Mouse (Mus musculus): ENCODE data around the gene Gak.
A peak's percentile ranks its signal among the peaks of the same experiment; 100 is the strongest.

The Gak gene

DNA sequence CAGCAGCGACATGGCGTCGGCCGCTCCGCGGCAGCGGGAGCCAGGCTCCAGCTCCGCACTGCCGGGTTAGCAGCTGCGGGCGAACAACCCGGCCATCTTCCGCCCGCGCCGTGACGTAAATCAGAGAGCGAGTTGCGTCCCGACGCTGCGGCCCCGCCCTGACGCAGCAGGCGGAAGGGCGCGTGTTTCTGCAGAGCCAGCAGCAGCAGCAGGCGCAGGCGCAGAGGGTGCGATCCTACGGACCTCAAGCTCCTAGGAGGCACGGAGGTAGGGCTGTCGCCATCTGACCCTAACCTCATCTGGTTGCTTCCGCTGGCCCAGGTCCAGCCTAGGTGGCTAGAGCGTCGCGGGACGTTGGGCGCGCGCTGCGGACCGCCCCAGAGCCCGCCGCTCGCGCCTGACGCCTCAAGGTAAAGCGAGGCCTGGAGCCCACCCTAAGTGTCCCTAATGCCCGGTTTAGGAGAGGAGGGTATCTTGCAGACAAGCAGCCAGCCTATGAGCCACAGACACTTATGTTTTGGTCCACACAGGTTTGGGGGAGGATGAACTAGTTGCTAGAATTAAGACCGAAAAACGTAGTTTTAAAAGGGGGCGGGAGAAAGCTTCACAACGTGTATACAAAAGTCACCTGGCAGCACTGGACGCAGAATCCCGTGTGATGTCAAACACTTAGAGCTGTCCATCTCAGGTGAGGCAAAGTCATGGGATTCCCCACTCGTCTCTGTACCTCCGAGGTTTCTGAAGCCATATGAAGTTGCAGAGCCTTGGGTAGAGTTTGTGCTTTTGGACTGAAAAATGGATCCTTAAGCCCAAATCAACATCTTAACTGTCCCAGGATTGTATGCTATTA, at the start of gene Gak, which contains the start of gene Tmem175:
Gene Gak, minus strand, starts transcription at position 122 of the 850 bp plus-strand sequence.
Gene Tmem175, plus strand, starts transcription at position 137 of the 850 bp plus-strand sequence.
- peak; percentile 91 to 92 for DNase-seq

GRCm38 (mm10) chr5:108678296-108678854, 48.8 kb upstream of the Gak start:
- DNase-seq, result peak; percentile 68 to 73

DNA sequence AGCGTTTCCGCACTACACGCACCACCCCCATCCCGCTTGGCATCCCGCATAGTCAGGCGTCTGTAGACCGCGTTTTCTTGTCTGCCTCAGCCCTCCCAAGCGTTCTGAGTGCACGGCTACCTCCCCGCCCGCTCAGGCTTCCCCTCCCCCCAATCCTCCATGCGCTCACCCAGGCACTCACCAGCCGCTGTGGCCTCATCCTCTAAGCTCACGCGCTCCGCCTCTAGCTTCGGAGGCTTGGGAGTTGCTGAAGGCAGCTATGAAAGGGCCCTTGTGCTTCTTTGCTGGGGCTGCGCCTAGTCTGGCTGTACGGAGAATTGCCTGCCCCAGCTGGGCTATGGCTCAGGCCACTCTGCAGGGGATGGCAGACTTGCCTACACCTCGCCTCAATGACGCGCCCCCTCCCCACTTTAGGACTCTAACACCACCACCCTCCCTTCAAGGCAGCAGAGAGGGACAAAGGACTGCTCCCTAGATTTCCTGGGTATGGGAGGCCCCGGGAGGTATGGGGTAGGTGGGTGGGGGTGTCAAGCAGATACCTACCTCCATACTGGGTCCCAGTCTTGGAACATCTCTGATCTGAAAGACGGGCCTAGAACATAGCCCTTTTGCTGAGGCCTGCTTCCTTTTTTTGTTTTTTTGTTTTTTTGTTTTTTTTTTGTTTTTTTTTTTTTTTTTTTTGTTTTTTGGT, 48.2 kb upstream of the Gak start:
- DNase-seq, result no peak

- DNase-seq, result no peak
These were observed 47.4 kb upstream of the Gak start for GRCm38 (mm10) chr5:108676772-108677498.

- DNase-seq, result peak; percentile 83 to 90
These were observed 45.8 kb upstream of the Gak start, which contains the start of gene Slc26a1 for GRCm38 (mm10) chr5:108675251-108675816. Slc26a1 (minus strand) TSS chr5:108675569.

- peak; percentile 86 to 87 for DNase-seq
These were observed 45.1 kb upstream of the Gak start for GRCm38 (mm10) chr5:108674624-108675023.

- no peak for DNase-seq
These were observed 42.2 kb upstream of the Gak start for GRCm38 (mm10) chr5:108671757-108672156.

DNA sequence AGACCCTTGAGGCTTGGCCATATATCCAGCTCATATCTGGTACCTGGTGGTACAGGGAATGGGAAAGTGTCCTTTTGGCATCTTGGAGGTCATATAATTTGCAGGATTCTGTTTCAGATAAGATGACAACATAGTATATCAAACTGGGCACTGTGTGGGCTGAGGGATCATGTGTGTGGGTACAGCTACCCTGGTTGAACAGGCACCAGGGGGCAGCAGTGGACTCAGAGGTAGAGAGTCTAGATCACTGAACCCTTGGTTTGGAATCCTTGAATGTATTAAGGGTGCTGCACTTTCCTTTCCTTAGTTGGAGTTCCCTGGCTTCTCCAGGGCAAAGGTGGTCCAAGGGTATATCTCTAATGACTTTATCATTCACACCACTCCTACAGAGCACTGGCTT, 41.2 kb upstream of the Gak start:
- peak; percentile 57 to 73 for DNase-seq

GRCm38 (mm10) chr5:108669986-108670385, 40.4 kb upstream of the Gak start:
- DNase-seq, result peak in 1 of 2 experiments; percentile 25

DNA sequence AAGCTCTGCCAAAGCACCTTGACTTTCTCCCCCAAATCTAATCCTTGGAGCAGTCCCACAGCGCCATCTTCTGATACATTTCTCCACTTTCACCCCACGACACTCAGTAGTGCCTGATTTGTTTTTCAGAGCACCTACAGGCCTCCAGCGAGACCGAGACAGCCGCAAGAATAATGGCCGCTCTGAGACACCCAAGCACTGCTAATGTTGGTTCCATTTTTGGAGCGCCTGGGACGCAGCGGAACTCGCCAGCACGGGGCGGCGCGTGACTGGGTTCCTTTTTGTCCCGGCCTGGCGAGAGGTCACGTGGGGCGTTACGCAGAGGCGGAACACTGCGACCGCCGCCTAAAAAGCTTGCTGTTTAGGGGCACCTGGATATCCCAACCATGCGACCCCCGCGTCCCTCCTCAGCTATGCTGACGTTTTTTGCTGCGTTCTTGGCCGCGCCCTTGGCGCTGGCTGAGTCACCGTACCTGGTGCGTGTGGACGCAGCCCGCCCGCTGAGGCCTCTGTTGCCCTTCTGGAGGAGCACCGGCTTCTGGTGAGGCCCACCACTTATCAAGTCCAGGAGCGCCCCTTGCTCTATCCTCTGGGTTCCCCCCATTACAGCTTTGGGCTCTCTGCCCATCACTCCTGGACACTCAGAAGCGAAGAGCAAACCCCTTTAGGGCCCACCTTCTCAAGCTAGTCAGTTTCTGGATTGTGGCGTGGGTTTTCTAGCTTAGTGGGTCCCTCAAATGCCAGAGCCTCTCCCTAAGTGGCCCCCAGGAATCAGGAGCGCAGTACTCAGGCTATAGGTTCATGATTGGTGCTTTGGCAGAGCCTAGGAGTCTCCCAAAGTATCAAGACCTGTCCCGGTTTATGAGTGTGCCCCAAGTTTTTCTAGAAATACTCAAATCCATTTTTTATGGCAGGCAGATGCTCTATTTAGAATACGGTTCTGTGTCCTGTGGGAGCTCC, 39.7 kb upstream of the Gak start, which contains the start of gene Dgkq:
Gene Dgkq, minus strand, starts transcription at position 696 of the 960 bp plus-strand sequence.
- DNase-seq, result peak; percentile 88 to 92

DNA sequence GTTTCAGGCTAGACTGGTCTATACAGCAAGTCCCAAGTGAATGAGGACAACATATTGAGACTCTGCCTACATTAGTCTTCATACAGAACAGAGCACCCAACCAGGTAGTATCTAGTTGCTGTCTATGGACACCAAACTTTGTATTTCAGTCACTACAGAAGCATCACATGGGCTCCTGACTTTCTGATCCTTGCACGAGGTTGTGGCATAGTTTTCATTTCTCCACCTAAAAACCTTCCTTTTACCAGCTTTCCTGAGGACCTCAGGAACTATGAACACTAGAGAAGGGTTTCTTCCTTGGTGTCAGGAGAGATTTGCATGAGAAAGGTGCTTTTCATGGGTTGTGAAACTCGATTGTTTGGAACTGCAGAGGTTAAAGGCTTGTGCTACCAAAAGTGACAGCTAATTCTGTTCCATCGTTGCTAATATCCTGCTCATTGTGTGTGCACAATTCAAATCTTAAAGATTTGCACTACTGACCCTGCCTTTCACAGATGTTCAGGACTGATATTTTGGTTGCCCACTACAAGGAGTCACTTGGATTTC, 38.9 kb upstream of the Gak start:
- DNase-seq, result no peak

- no peak for DNase-seq
These were observed 37.8 kb upstream of the Gak start for GRCm38 (mm10) chr5:108667370-108667769.

DNA sequence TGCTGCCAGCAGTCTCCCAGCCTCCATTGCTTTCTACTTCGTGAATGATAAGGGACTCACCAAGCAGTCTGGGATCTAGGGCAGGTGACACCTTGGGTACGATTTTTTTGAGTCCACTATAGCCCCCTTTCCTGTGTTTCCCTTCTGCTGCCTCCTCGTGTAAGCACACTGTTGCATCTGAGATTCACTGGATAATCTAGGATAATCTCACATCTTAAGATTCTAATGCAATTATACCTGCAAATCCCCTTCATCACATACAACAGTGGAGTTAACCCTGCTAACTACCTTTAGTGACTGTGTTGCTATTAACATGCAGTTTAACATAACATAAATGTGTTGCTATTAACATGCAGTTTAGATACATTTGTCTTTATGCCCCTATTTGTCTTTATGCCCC, 35.5 kb upstream of the Gak start:
- DNase-seq, result no peak

DNA sequence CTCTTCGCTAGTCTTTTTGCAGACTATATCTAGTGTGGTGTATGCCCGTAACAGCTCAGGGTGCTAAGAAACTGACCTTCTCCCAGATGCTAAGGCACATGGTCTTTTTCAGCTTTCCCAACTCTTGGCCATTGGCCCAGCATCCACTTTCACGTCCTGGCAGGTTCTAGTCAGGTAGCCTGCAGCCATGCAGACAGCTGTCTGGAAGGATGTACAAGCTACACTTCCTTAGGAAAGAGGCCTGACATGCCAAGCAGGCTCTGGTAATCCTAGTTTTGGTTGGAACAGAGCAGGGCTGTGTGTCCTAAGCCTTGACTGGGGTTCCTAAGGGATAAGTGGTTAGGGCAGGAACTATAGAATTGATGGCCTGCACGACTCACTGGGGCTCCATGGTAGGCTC, 33.2 kb upstream of the Gak start:
- no peak for DNase-seq

DNA sequence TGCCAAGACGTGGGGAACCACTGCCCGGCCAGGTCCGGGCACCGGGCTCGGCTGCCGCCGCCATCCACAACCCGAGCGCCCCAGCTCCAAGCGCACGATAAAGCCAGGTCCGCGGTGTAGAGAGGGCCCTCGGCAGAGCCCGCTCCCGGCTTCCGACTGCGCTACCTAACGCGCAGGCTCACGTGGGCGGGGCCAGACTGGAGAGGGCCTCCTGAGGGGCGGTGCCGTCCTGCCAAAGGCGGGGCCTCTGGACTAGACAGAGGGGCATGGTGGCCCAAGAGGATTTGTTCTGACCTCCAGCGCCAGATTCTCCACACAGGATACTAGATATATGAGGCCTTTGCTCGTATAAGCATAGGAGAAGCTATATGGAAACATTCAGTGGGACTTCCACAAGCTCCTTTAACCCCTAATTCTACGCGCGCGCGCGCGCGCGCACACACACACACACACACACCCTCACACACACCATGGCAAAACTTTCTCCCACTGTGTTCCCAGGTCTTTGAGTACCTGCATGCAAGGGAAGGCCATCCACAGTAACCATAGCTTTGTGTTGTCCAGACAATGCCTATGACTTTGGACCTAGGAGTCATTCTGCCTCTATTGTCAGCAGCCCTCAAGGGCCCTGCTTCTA, 31.2 kb upstream of the Gak start:
- DNase-seq, result peak; percentile 91 to 95

- peak; percentile 52 to 58 for DNase-seq
These were observed 30.4 kb upstream of the Gak start, which contains the start of gene Idua for GRCm38 (mm10) chr5:108659698-108660631. Idua (plus strand) TSS chr5:108660331.

DNA sequence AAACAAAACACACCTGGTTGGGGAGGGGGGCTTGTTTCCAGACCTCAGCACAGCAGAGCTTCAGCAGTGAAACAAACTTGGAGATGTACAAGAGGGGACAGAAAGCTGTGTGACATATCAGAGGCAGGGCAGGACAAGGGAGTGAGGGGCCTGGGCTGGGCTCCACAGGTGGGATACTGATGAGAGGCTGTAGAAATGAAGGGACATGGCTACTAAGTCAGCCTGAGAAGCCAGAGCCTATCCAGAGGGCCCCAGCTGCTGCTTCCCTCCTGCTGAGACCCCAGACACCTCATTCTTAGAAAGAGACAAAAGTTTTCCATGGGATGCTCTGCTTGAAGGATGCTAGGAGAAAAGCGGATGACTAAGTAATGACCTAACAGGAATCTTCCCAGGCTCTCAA, 29.1 kb upstream of the Gak start:
- DNase-seq, result no peak

GRCm38 (mm10) chr5:108657406-108657805, 27.9 kb upstream of the Gak start:
- no peak for DNase-seq
